Mouse (Mus musculus) intestine, embryonic 14.5 days (tissue): ENCODE results near the gene Rnase11. TPM values are rescaled to one million over a fixed set of nuclear protein-coding genes. Genes with fewer than 3 reads are reported as not detected.
A peak's percentile ranks its signal among the peaks of the same experiment; 100 is the strongest.

Source experiments
- ATAC-seq: fragments of 200-750 bp; cut with Nextera tagmentation; replicated peaks from 2 replicates; pipeline ENCODE4 v1.8.0; 2017; ENCODE audit warnings: low read depth, moderate number of reproducible peaks, moderate TSS enrichment, moderate library complexity; ENCODE audit not compliant: low FRiP score, low TSS enrichment
- DNase-seq: peaks from one replicate; pipeline ENCODE4 v3.0.0-alpha.2; 2018; ENCODE audit warnings: low spot score
- H3K27ac ChIP-seq: fragments of 300-500 bp; sonication (generic); 2 replicates; pipeline ENCODE4 v1.5.1; 2014; ENCODE audit warnings: low read depth, mild to moderate bottlenecking, control low read depth
- H3K27me3 ChIP-seq: fragments of 300-500 bp; sonication (generic); replicated peaks from 2 replicates; pipeline ENCODE4 v1.6.1; 2014; ENCODE audit warnings: low read length, control low read depth; ENCODE audit not compliant: control insufficient read depth, insufficient read depth
- H3K36me3 ChIP-seq: fragments of 300-500 bp; sonication (generic); 2 replicates; pipeline ENCODE4 v1.6.1; 2014; ENCODE audit warnings: low read length, control low read depth; ENCODE audit not compliant: control insufficient read depth, insufficient read depth
- H3K4me1 ChIP-seq: fragments of 300-500 bp; sonication (generic); replicated peaks from 2 replicates; pipeline ENCODE4 v1.6.1; 2014; ENCODE audit warnings: low read length, control low read depth, mixed read lengths; ENCODE audit not compliant: control insufficient read depth, insufficient read depth
- H3K4me2 ChIP-seq: fragments of 300-500 bp; sonication (generic); 2 replicates; pipeline ENCODE4 v1.6.1; 2014; ENCODE audit warnings: low read length
- H3K4me3 ChIP-seq: fragments of 300-500 bp; sonication (generic); 2 replicates; pipeline ENCODE4 v1.5.1; 2014; ENCODE audit warnings: low read depth, low read length, control low read depth, mixed read lengths
- H3K9ac ChIP-seq: fragments of 300-500 bp; sonication (generic); 2 replicates; pipeline ENCODE4 v1.6.1; 2014; ENCODE audit warnings: mild to moderate bottlenecking, low read length
- H3K9me3 ChIP-seq: fragments of 300-500 bp; sonication (generic); 2 replicates; pipeline ENCODE4 v1.6.1; 2016; ENCODE audit warnings: low read length, control low read depth; ENCODE audit not compliant: control insufficient read depth
- WGBS: fragments of 180-500 bp; shearing (Covaris S2); extraction: QIAGEN DNeasy Blood & Tissue Kit; methylation state at CpG from one replicate; pipeline ENCODE4 v1.1.7; 2014; 5-methylcytosine and 5-hydroxymethylcytosine counted together
- polyA plus RNA-seq: library from polyadenylated mRNA; unstranded; fragments of >200 nt; fragmentation: Nextera tagmentation; extraction: Ambion mirVana; gene quantifications from 2 replicates; pipeline ENCODE4 v1.2.1, GENCODE M21; 2014

Rnase11 gene
- polyA plus RNA-seq, 1 experiment from 2014 or later, result not detected

DNA sequence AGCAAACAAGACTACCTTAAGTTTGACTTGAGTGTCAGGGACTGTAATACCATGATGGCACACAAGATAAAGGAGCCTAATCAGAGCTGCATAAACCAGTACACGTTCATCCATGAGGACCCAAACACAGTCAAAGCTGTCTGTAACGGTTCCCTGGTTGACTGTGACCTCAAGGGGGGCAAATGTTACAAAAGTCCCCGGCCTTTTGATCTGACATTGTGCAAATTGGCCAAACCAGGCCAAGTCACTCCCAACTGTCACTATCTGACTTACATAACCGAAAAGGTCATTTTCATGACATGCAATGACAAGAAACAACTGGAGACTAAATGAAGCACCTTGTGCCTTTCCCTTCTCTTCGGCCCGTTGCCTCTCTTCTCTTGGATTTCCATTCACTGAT, 40.4 kb downstream of the Rnase11 start:
- H3K36me3 ChIP-seq, result no peaks in the 10 kb centered on the region
- no peaks in the 10 kb centered on the region for H3K9me3 ChIP-seq
- no peak overlapping the region for H3K4me2 ChIP-seq
- 78% methylated on average over 6 of the region's 6 CpGs for WGBS
- no peaks in the 10 kb centered on the region for H3K27me3 ChIP-seq
- ATAC-seq (no peak), DNase-seq (no peak)
- peak overlapping the region; percentile 88; the same call in 1 of the 2 replicates for H3K27ac ChIP-seq
- H3K4me1 ChIP-seq, result peaks cover 6% of the 10 kb centered on the region; the same call in 1 of the 2 replicates
- H3K9ac ChIP-seq, result no peak overlapping the region
- H3K4me3 ChIP-seq, result no peak overlapping the region

- Histone ChIP-seq H3K36me3 (no peaks in the 10 kb centered on the region), H3K9ac (no peak overlapping the region), H3K27ac (peak overlapping the region; percentile 88), H3K4me1 (peaks cover 6% of the 10 kb centered on the region; the same call in 1 of the 2 replicates), H3K27me3 (no peaks in the 10 kb centered on the region), H3K4me3 (no peak overlapping the region), H3K4me2 (peak overlapping the region; percentile 1; the same call in 1 of the 2 replicates), H3K9me3 (no peaks in the 10 kb centered on the region)
- ATAC-seq, result no peak
- WGBS, result 80% methylated on average over 4 of the region's 4 CpGs
- no peak for DNase-seq
Observed at GRCm38 (mm10) chr14:51008781-51009180, 41.2 kb downstream of the Rnase11 start.

DNA sequence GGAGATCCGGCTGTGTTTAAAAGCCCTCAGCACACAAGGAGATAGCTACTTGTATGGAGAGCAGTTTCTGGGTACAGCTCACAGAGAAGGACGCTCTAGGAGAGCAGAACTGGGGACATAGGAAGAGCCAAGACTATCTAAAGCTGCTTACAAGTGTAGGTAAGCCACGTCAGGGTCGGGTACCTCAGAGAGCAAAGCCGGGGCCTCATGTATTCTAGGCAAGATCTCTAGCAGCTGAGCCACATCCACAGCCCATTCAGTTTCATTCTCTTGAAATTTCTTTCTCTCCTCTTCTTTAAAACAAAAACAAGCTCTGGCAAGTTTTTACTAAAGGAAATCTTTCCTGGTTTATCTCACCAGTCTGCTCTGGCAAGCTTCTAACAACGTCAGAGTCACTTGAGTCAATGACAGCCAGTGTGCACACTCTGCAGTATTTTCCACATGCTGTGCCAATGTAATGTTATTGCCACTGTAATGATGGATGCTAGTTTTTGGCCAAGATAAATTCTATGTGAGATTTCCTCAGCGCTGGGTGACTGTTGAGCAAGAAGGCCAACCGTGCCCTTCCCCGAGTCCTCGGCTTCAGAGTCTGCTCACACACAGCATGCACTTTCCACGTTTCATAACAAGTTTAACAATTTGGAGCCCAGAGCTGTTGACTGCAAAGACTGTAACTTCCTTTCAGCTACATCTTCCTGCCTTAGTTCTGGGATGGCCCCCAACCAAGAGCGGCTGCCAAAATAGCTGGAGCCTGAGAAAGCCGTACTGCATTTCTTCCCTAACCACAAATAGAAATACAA, 41.8 kb downstream of the Rnase11 start:
- ATAC-seq (peak; percentile 78; the same call in 1 of the 2 replicates), DNase-seq (peak; percentile 56)
- H3K9ac ChIP-seq, result 0 out of 2 replicates have a peak overlapping the region, but pooled peaks have one; percentile 8
- H3K9me3 ChIP-seq, result no peaks in the 10 kb centered on the region
- peak overlapping the region; percentile 1; the same call in 1 of the 2 replicates for H3K4me2 ChIP-seq
- H3K27ac ChIP-seq, result peak overlapping the region; percentile 88
- 53% methylated on average over 13 of the region's 13 CpGs for WGBS
- H3K27me3 ChIP-seq, result no peaks in the 10 kb centered on the region
- H3K4me3 ChIP-seq, result no peak overlapping the region
- no peaks in the 10 kb centered on the region for H3K36me3 ChIP-seq
- peaks cover 6% of the 10 kb centered on the region; the same call in 1 of the 2 replicates for H3K4me1 ChIP-seq

DNA sequence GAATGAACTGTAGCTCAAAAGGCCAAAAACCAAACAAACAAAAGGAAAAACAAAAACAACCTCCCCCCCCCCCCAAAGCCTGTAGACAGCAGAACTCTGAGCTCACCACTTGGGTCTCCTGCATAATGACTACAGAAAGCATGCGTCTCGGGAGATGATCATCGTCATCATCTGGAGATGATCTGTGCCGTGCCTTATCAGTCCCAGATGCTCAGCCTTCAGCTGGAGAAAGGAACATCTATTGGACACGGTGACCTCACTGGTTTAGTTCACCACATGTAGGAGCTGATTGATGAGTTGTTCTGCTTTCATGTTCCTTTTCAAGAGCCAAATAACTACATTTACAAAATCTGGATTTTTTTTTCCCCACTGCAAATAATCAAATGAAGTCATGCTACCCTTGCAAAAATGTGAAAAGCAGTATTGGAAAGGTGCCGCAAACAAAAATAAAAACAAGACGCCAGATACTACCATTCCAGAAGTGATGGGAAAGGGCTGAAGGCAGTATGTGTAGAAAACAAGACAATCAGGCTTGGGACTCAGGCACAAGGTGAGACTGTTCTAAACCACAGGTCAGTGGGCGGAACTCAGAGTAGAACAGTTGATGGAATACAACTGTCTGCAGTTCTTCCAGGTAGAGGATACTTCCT, 42.7 kb downstream of the Rnase11 start, which contains the start of gene Rnase10:
Gene Rnase10 (plus strand): TSS at position 600 of the 650 bp plus-strand sequence.
- Histone ChIP-seq H3K27ac (peak within 1 kb of the TSS; percentile 88), H3K36me3 (no peaks in the 10 kb centered on the region), H3K4me1 (peaks cover 6% of the 10 kb centered on the region; the same call in 1 of the 2 replicates), H3K4me3 (no peak within 1 kb of the TSS), H3K27me3 (no peaks in the 10 kb centered on the region), H3K9ac (0 out of 2 replicates have a peak within 1 kb of the TSS, but pooled peaks have one; percentile 8), H3K4me2 (peak within 1 kb of the TSS; percentile 1; the same call in 1 of the 2 replicates), H3K9me3 (no peaks in the 10 kb centered on the region)
- 81% methylated on average over 8 of the region's 8 CpGs for WGBS
- DNase-seq (no peak), ATAC-seq (no peak)

Other genes with a start within 250 kb of the Rnase11 start
- not detected in 2 replicates for gene Ccnb1ip1, start 242.4 kb downstream of the Rnase11 start, polyA plus RNA-seq
- gene Parp2, start 242.3 kb downstream of the Rnase11 start, polyA plus RNA-seq, result 69.6 and 70.8 TPM in 2 replicates
- gene Tep1, start 179.6 kb downstream of the Rnase11 start, polyA plus RNA-seq, result 10.5 and 10.9 TPM in 2 replicates
- gene Klhl33, start 152.7 kb downstream of the Rnase11 start, polyA plus RNA-seq, result 0.11 and 0.16 TPM in 2 replicates
- gene Osgep, start 125.3 kb downstream of the Rnase11 start, polyA plus RNA-seq, result 140 and 169 TPM in 2 replicates
- 291 and 302 TPM in 2 replicates for gene Apex1, start 125.2 kb downstream of the Rnase11 start, polyA plus RNA-seq
- gene Pip4p1, start 119.3 kb downstream of the Rnase11 start, polyA plus RNA-seq, result 55.8 and 56.9 TPM in 2 replicates
- gene Pnp, start 119.1 kb downstream of the Rnase11 start, polyA plus RNA-seq, result 75.2 TPM in 2 replicates
- gene Gm49342, start 105.6 kb downstream of the Rnase11 start, polyA plus RNA-seq, result not detected in 2 replicates
- gene Pnp2, start 94.2 kb downstream of the Rnase11 start, polyA plus RNA-seq, result 0.93 and 1.1 TPM in 2 replicates
- gene Rnase10, start 42.4 kb downstream of the Rnase11 start, polyA plus RNA-seq, result 0.15 and 0.27 TPM in 2 replicates
- gene Rnase9, start 8.3 kb downstream of the Rnase11 start, polyA plus RNA-seq, result not detected in 2 replicates
- 0.47 and 0.97 TPM in 2 replicates for gene Rnase12, start 7.5 kb upstream of the Rnase11 start, polyA plus RNA-seq
- gene Olfr750, start 24.3 kb upstream of the Rnase11 start, polyA plus RNA-seq, result not detected in 2 replicates
- gene Rnase4, start 40.9 kb upstream of the Rnase11 start, polyA plus RNA-seq, result 142 and 151 TPM in 2 replicates
- 34.0 and 38.6 TPM in 2 replicates for gene Ang, start 41.0 kb upstream of the Rnase11 start, polyA plus RNA-seq
- gene Eddm3b, start 64.3 kb upstream of the Rnase11 start, polyA plus RNA-seq, result 0.12 TPM in 1 of 2 replicates, not detected in the other
- gene Rnase6, start 73.7 kb upstream of the Rnase11 start, polyA plus RNA-seq, result 0.91 and 2.1 TPM in 2 replicates
- gene Rnase1, start 96.6 kb upstream of the Rnase11 start, polyA plus RNA-seq, result 1.9 and 4.0 TPM in 2 replicates
- gene Rnase2b, start 112.1 kb upstream of the Rnase11 start, polyA plus RNA-seq, result not detected in 2 replicates
- not detected in 2 replicates for gene Ang2, start 149.0 kb upstream of the Rnase11 start, polyA plus RNA-seq
- not detected in 2 replicates for gene Ear14, start 153.2 kb upstream of the Rnase11 start, polyA plus RNA-seq
- gene Rnase2a, start 205.9 kb upstream of the Rnase11 start, polyA plus RNA-seq, result not detected in 2 replicates